Mouse (Mus musculus): ENCODE results near the gene Kcmf1. TPM values are rescaled to one million over a fixed set of nuclear protein-coding genes. Genes with fewer than 3 reads are reported as not detected.
"Not testable (repeated sequence)": the region's sequence is repeated elsewhere in the genome, so short reads cannot be mapped to it uniquely, and the experiment has no call there.

Kcmf1 gene
- polyA plus RNA-seq, 1 experiment from 2014 or later, result 48.0 TPM

DNA sequence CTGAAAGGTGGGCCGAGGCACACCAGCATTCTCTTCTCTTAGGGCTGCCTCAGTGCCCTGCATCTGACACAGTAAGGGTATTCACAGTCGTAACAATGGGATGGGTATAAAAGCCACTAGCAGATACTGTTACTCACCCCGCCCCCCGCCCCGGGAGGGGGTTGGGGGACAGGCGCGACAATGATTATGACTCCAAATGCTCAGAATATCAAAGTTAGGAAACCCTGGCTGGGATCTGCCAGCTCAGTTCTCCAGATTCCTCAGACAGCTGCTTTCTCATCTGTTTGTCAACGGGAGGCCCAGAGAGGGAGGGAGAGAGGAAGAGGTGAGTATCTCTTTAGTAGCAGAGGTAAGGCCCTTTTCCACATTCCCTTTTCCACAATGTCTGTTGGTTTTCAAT is 30.2 kb downstream of the Kcmf1 start:
- 72% methylated on average over 8 of the region's 8 CpGs for WGBS
- no peak overlapping the region for H3K9ac ChIP-seq
- no peaks in the 10 kb centered on the region for H3K9me3 ChIP-seq
- ATAC-seq (ENCODE audit: insufficient number of reproducible peaks, insufficient read depth, low FRiP score, low TSS enrichment), result no peak
- H3K27me3 ChIP-seq, result no peaks in the 10 kb centered on the region
- no peak overlapping the region for H3K4me2 ChIP-seq (replicated peaks)
- no peaks in the 10 kb centered on the region for H3K36me3 ChIP-seq
- no peak overlapping the region for H3K4me3 ChIP-seq
- H3K27ac ChIP-seq, result no peak overlapping the region
- H3K4me1 ChIP-seq, result peaks cover 8% of the 10 kb centered on the region

DNA sequence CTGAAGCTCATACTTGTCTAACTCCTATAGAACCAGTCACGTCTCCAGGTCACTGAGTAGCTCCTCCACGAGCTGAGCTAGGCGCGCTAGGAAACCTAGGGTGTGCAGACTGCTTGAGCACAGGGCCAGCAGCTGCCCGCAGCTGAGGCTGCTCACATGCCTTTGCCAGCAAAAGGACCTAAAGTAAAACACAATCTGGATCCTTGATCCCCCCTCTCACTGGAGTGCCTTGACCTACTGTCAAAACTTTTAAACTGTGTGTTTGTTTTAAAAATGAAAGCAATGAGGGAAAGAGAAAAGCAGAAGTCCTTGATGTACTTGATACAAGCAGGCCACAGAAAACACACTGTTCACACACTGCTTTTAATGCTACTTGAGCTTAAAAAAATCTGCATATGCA is 31.1 kb downstream of the Kcmf1 start:
- peaks cover 8% of the 10 kb centered on the region for H3K4me1 ChIP-seq
- ATAC-seq (ENCODE audit: insufficient number of reproducible peaks, insufficient read depth, low FRiP score, low TSS enrichment), result no peak
- no peak overlapping the region for H3K9ac ChIP-seq
- H3K27me3 ChIP-seq, result no peaks in the 10 kb centered on the region
- no peak overlapping the region for H3K4me3 ChIP-seq
- H3K9me3 ChIP-seq, result no peaks in the 10 kb centered on the region
- 77% methylated on average over 5 of the region's 5 CpGs for WGBS
- no peaks in the 10 kb centered on the region for H3K36me3 ChIP-seq
- no peak overlapping the region for H3K4me2 ChIP-seq (replicated peaks)
- no peak overlapping the region for H3K27ac ChIP-seq

- Histone ChIP-seq H3K27me3 (no peaks in the 10 kb centered on the region), H3K9me3 (no peaks in the 10 kb centered on the region), H3K4me2 (replicated peaks) (no peak overlapping the region), H3K9ac (no peak overlapping the region), H3K36me3 (no peaks in the 10 kb centered on the region), H3K4me3 (no peak overlapping the region), H3K4me1 (peaks cover 8% of the 10 kb centered on the region), H3K27ac (no peak overlapping the region)
- 91% methylated on average over 1 of the region's 1 CpGs for WGBS
- ATAC-seq (ENCODE audit: insufficient number of reproducible peaks, insufficient read depth, low FRiP score, low TSS enrichment), result no peak
Measured at GRCm38 (mm10) chr6:72867746-72868145, 32.0 kb downstream of the Kcmf1 start.

DNA sequence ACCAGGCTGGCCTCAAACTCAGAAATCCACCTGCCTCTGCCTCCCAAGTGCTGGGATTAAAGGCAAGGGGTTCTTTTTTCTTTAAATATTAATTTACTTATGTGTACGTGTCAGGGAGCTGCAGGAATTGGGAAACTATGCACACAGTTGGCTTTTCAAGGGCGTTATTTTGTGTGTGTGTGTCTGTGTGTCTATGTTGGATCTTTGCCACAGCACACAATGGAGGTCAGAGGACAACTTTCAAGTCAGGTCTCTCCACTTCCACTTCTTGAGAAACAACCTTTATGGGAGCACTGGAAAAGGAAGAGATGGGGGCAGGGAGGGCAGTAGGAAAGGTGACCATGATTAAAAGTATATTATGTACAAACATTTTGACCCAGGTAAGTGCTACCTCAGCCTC is 33.5 kb downstream of the Kcmf1 start:
- H3K27me3 ChIP-seq, result no peaks in the 10 kb centered on the region
- H3K9me3 ChIP-seq, result no peaks in the 10 kb centered on the region
- H3K4me3 ChIP-seq, result no peak overlapping the region
- no peak for ATAC-seq (ENCODE audit: insufficient number of reproducible peaks, insufficient read depth, low FRiP score, low TSS enrichment)
- no peak overlapping the region for H3K4me2 ChIP-seq (replicated peaks)
- H3K27ac ChIP-seq, result no peak overlapping the region
- H3K9ac ChIP-seq, result no peak overlapping the region
- 82% methylated on average over 2 of the region's 2 CpGs for WGBS
- no peaks in the 10 kb centered on the region for H3K36me3 ChIP-seq
- H3K4me1 ChIP-seq, result peaks cover 8% of the 10 kb centered on the region

DNA sequence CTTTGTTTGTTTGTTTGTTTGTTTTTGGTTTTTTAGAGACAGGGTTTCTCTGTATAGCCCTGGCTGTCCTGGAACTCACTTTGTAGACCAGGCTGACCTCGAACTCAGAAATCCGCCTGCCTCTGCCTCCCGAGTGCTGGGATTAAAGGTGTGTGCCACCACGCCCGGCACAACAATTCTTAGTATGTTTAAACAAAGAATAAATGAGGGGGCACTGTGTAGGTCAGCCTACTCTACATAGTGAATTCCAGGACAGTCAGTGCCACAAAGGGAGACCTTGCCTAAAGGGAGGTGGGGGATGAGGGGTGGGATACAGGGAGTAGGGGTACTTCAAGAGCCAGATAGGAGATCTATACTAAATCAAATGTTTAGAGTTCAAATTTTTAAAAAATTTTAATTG is 37.1 kb downstream of the Kcmf1 start:
- H3K9me3 ChIP-seq; H3K4me1 ChIP-seq; H3K36me3 ChIP-seq; ATAC-seq (ENCODE audit: insufficient number of reproducible peaks, insufficient read depth, low FRiP score, low TSS enrichment); H3K4me3 ChIP-seq; H3K27ac ChIP-seq; H3K27me3 ChIP-seq; H3K4me2 ChIP-seq (replicated peaks); H3K9ac ChIP-seq: not testable (repeated sequence)
- WGBS, result 90% methylated on average over 5 of the region's 5 CpGs

DNA sequence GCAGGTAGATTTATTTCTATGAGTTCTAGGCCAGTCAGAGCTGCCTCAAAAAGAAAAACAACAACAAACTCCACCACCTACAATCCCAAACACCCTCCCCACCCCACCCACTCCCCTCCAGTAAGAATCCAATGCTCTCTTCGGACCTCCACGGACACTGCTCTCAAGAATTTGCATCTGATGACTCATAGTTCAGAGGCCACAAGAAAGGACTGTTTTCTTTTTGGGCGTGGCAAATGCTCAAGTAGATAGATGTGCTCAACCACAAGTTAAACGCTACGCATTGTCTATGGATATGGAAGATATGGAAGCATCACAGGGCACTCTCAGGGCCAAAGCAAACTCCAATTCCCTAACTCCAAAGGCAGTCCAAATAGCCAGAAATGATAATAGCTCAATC is 45.5 kb downstream of the Kcmf1 start:
- no peak for ATAC-seq (ENCODE audit: insufficient number of reproducible peaks, insufficient read depth, low FRiP score, low TSS enrichment)
- Histone ChIP-seq H3K4me2 (replicated peaks) (no peak overlapping the region), H3K4me3 (no peak overlapping the region), H3K4me1 (no peaks in the 10 kb centered on the region), H3K27ac (no peak overlapping the region), H3K9me3 (no peaks in the 10 kb centered on the region), H3K36me3 (peaks cover 67% of the 10 kb centered on the region), H3K9ac (no peak overlapping the region), H3K27me3 (no peaks in the 10 kb centered on the region)
- WGBS, result 88% methylated on average over 5 of the region's 5 CpGs

DNA sequence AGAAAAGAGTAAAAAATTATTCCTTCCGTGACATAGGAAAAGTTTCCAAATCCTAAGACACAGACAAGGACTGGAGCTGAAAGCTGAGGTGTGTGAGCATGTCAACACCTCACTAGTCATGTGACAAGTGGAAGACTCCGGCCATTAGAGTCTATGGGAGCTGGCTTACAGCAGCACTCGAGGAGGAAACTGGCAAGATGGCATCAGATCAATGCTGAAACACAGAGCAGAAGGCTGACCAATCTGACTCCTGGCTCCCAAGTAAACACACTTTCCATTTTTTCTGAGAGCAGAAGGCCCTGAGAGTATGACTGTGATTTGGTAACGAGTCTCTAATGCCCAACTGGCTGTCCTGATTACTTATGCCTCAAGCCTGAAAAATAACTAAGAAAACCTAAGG is 47.6 kb downstream of the Kcmf1 start:
- ATAC-seq (ENCODE audit: insufficient number of reproducible peaks, insufficient read depth, low FRiP score, low TSS enrichment), result no peak
- H3K9ac ChIP-seq, result no peak overlapping the region
- H3K36me3 ChIP-seq, result peaks cover 75% of the 10 kb centered on the region
- no peak overlapping the region for H3K4me2 ChIP-seq (replicated peaks)
- no peaks in the 10 kb centered on the region for H3K4me1 ChIP-seq
- no peak overlapping the region for H3K27ac ChIP-seq
- no peak overlapping the region for H3K4me3 ChIP-seq
- 85% methylated on average over 4 of the region's 4 CpGs for WGBS
- H3K9me3 ChIP-seq, result no peaks in the 10 kb centered on the region
- H3K27me3 ChIP-seq, result no peaks in the 10 kb centered on the region

DNA sequence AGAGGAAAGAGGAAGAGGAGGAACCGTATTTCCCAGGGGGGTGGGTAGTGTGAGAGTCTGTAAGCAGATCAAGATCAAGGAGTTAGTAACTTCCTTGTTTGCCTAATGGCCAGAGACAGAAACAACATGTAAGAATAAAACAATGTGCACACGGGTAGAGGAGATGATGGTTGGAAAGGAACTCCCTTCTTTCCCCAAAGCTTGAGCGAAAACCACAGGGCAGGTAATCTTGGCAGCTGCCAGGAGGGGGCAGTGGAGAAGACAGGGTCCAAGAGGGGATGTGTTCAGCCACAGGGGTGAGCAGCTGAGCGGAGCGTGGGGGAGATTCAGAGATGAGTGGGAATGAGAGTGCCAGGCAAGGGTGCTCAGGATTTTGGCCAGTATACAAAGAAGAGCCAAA is 48.1 kb downstream of the Kcmf1 start:
- Histone ChIP-seq H3K9ac (no peak overlapping the region), H3K4me2 (replicated peaks) (no peak overlapping the region), H3K36me3 (peaks cover 75% of the 10 kb centered on the region), H3K9me3 (no peaks in the 10 kb centered on the region), H3K4me1 (no peaks in the 10 kb centered on the region), H3K4me3 (no peak overlapping the region), H3K27me3 (no peaks in the 10 kb centered on the region), H3K27ac (no peak overlapping the region)
- no peak for ATAC-seq (ENCODE audit: insufficient number of reproducible peaks, insufficient read depth, low FRiP score, low TSS enrichment)
- 83% methylated on average over 5 of the region's 5 CpGs for WGBS

- Histone ChIP-seq H3K9me3 (no peaks in the 10 kb centered on the region), H3K9ac (no peak overlapping the region), H3K4me2 (replicated peaks) (no peak overlapping the region), H3K4me3 (no peak overlapping the region), H3K27ac (no peak overlapping the region), H3K36me3 (peaks cover 68% of the 10 kb centered on the region), H3K27me3 (no peaks in the 10 kb centered on the region), H3K4me1 (no peaks in the 10 kb centered on the region)
- 93% methylated on average over 7 of the region's 7 CpGs for WGBS
- ATAC-seq (ENCODE audit: insufficient number of reproducible peaks, insufficient read depth, low FRiP score, low TSS enrichment), result no peak
Measured at GRCm38 (mm10) chr6:72841986-72842502, 57.7 kb downstream of the Kcmf1 start.

DNA sequence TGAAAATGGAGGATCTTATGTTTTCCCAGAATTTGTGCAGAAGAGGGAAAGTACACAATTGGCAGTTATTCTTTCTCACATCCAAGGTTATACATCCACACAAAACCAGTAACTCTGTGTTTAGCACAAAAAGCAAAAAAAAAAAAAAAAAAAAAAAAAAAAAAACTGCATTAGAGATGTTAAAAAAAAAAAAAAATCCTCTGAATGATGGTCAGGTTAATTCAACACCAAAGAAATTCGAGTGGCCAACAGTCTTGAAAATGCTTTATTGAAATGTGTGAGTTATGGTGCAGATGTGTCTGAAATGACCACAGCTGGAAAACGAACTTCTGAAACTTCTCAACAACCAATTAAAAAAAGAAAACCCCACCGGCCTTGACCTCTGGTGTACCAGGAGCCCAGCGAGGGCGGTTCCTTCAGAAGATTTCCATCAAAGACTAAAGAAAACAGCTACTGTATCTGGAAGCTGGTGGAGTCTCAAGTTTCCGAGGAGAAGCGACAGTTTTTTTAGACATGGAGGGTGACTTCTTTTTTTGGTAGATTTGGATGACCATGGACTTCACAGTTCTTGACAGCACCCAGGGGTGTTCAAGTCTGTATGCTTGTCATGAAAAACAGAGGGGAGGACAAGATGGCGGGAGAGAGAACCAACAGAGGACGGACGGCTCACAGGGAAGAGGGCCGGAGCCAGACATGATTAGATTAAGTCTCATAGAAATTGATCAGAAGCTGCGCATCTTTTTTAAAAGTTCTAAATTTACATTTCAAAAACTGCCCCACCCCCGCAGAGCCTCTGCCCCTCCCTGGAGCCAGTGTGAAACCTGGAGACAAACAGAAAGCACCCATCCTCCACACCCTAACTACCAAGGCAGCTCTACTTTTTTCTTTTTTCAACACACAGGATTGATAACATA is 58.7 kb downstream of the Kcmf1 start:
- H3K27ac ChIP-seq, result no peak overlapping the region
- no peak overlapping the region for H3K4me3 ChIP-seq
- H3K4me1 ChIP-seq, result no peaks in the 10 kb centered on the region
- H3K27me3 ChIP-seq, result no peaks in the 10 kb centered on the region
- H3K4me2 ChIP-seq (replicated peaks), result no peak overlapping the region
- ATAC-seq (ENCODE audit: insufficient number of reproducible peaks, insufficient read depth, low FRiP score, low TSS enrichment), result no peak
- 83% methylated on average over 13 of the region's 13 CpGs for WGBS
- H3K9me3 ChIP-seq, result no peaks in the 10 kb centered on the region
- no peak overlapping the region for H3K9ac ChIP-seq
- H3K36me3 ChIP-seq, result peaks cover 61% of the 10 kb centered on the region

GRCm38 (mm10) chr6:72837756-72838155 is 62.0 kb downstream of the Kcmf1 start:
- 88% methylated on average over 4 of the region's 4 CpGs for WGBS
- Histone ChIP-seq H3K9ac (no peak overlapping the region), H3K36me3 (peaks cover 30% of the 10 kb centered on the region), H3K9me3 (no peaks in the 10 kb centered on the region), H3K4me2 (replicated peaks) (no peak overlapping the region), H3K27me3 (no peaks in the 10 kb centered on the region), H3K4me3 (no peak overlapping the region), H3K4me1 (no peaks in the 10 kb centered on the region), H3K27ac (no peak overlapping the region)
- ATAC-seq (ENCODE audit: insufficient number of reproducible peaks, insufficient read depth, low FRiP score, low TSS enrichment), result no peak

DNA sequence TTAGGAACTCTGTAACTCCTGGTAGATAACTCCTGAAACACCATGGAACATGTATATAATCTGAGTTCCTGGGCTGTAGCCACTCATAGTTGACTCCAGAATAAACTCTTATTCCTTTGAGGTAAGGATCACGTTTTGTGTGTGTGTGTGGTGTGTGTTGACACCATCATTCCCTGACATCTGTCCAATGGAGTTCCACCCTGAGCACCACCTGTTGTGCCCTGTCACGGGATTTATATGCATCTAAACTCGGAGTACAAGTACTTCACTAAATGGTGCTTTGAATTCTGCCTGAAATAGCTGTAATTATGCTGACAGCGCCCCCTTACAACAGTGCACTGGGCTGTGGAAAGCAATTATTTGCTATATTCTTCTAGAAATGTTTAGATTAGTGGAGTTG is 65.3 kb downstream of the Kcmf1 start:
- no peak overlapping the region for H3K4me3 ChIP-seq
- ATAC-seq (ENCODE audit: insufficient number of reproducible peaks, insufficient read depth, low FRiP score, low TSS enrichment), result no peak
- H3K4me2 ChIP-seq (replicated peaks), result no peak overlapping the region
- H3K27me3 ChIP-seq, result no peaks in the 10 kb centered on the region
- no peak overlapping the region for H3K9ac ChIP-seq
- H3K4me1 ChIP-seq, result no peaks in the 10 kb centered on the region
- H3K27ac ChIP-seq, result no peak overlapping the region
- H3K9me3 ChIP-seq, result no peaks in the 10 kb centered on the region
- 75% methylated on average over 4 of the region's 4 CpGs for WGBS
- H3K36me3 ChIP-seq, result peaks cover 4% of the 10 kb centered on the region; the same call in 1 of the 2 replicates

Measured in embryonic facial prominence, embryonic 12.5 days (tissue).